Mouse (Mus musculus): Measurements from ENCODE around the gene Procr. TPM values are rescaled to one million over a fixed set of nuclear protein-coding genes. Genes with fewer than 3 reads are reported as not detected.
A peak's percentile ranks its signal among the peaks of the same experiment; 100 is the strongest.

The Procr gene
- total RNA-seq, 1 experiment = 8.0 TPM

- Histone ChIP-seq H3K9ac (ENCODE audit: insufficient read depth, low read depth, low read length, poor library complexity, severe bottlenecking) (no peak overlapping the region), H3K4me1 (ENCODE audit: control insufficient read depth in 2 of 2, insufficient read depth in 2 of 2, low read length in 2 of 2, poor library complexity in 1 of 2) (no peaks in the 10 kb centered on the region), H3K27ac (ENCODE audit: insufficient read depth, low read depth, low read length, poor library complexity, severe bottlenecking) (no peak overlapping the region), H3K36me3 (ENCODE audit: control insufficient read depth, insufficient read depth, low read length, poor library complexity, severe bottlenecking) (no peaks in the 10 kb centered on the region), H3K4me3 (ENCODE audit: insufficient read depth in 1 of 2, low read depth in 1 of 2, low read length in 2 of 2, poor library complexity in 1 of 2, severe bottlenecking in 1 of 2) (peak overlapping the region in 1 of 2 experiments; percentile 35; a peak in 1 of 4 replicates), H3K9me3 (ENCODE audit: control insufficient read depth, insufficient read depth, low read depth, low read length) (no peaks in the 10 kb centered on the region)
- no peak for DNase-seq (ENCODE audit: low read depth, low spot score)
- no peak for TF ChIP-seq ZC3H11A (IDR thresholded peaks at IDR 0.05; ENCODE audit: borderline replicate concordance, low read depth, low read length)
- TF ChIP-seq CHD2 (IDR thresholded peaks at IDR 0.05; ENCODE audit: low read depth, low read length) = no peak
- TF ChIP-seq MAFK (IDR thresholded peaks at IDR 0.05; ENCODE audit: insufficient read depth, low read depth, low read length) = no peak
- TF ChIP-seq HCFC1 (IDR thresholded peaks at IDR 0.05; ENCODE audit: borderline replicate concordance, insufficient read depth, low read length) = no peak
- no peak for TF ChIP-seq ZNF384 (IDR thresholded peaks at IDR 0.05; ENCODE audit: low read depth, low read length)
- in situ Hi-C loops (cut with MboI; ENCODE audit: low sequenced_read_pairs in 2 of 2, unreplicated experiment in 2 of 2) = no loop called here
Measured at GRCm38 (mm10) chr2:155792899-155793298, 42.0 kb downstream of the Procr start.

- in situ Hi-C loops (cut with MboI; ENCODE audit: low sequenced_read_pairs in 2 of 2, unreplicated experiment in 2 of 2) = no loop called here
- Histone ChIP-seq H3K9ac (ENCODE audit: insufficient read depth, low read depth, low read length, poor library complexity, severe bottlenecking) (no peak overlapping the region), H3K4me3 (ENCODE audit: insufficient read depth in 1 of 2, low read depth in 1 of 2, low read length in 2 of 2, poor library complexity in 1 of 2, severe bottlenecking in 1 of 2) (no peak overlapping the region), H3K36me3 (ENCODE audit: control insufficient read depth, insufficient read depth, low read length, poor library complexity, severe bottlenecking) (no peaks in the 10 kb centered on the region), H3K4me1 (ENCODE audit: control insufficient read depth in 2 of 2, insufficient read depth in 2 of 2, low read length in 2 of 2, poor library complexity in 1 of 2) (no peaks in the 10 kb centered on the region), H3K27ac (ENCODE audit: insufficient read depth, low read depth, low read length, poor library complexity, severe bottlenecking) (no peak overlapping the region), H3K9me3 (ENCODE audit: control insufficient read depth, insufficient read depth, low read depth, low read length) (no peaks in the 10 kb centered on the region)
- no peak for TF ChIP-seq ZNF384 (IDR thresholded peaks at IDR 0.05; ENCODE audit: low read depth, low read length)
- TF ChIP-seq ZC3H11A (IDR thresholded peaks at IDR 0.05; ENCODE audit: borderline replicate concordance, low read depth, low read length) = no peak
- TF ChIP-seq MAFK (IDR thresholded peaks at IDR 0.05; ENCODE audit: insufficient read depth, low read depth, low read length) = no peak
- no peak for TF ChIP-seq CHD2 (IDR thresholded peaks at IDR 0.05; ENCODE audit: low read depth, low read length)
- TF ChIP-seq HCFC1 (IDR thresholded peaks at IDR 0.05; ENCODE audit: borderline replicate concordance, insufficient read depth, low read length) = no peak
- no peak for DNase-seq (ENCODE audit: low read depth, low spot score)
Measured at GRCm38 (mm10) chr2:155794674-155795445, 43.9 kb downstream of the Procr start.

GRCm38 (mm10) chr2:155798613-155799012 is 47.7 kb downstream of the Procr start:
- Histone ChIP-seq H3K4me3 (ENCODE audit: insufficient read depth in 1 of 2, low read depth in 1 of 2, low read length in 2 of 2, poor library complexity in 1 of 2, severe bottlenecking in 1 of 2) (no peak overlapping the region), H3K4me1 (ENCODE audit: control insufficient read depth in 2 of 2, insufficient read depth in 2 of 2, low read length in 2 of 2, poor library complexity in 1 of 2) (no peaks in the 10 kb centered on the region), H3K36me3 (ENCODE audit: control insufficient read depth, insufficient read depth, low read length, poor library complexity, severe bottlenecking) (no peaks in the 10 kb centered on the region), H3K9ac (ENCODE audit: insufficient read depth, low read depth, low read length, poor library complexity, severe bottlenecking) (no peak overlapping the region), H3K27ac (ENCODE audit: insufficient read depth, low read depth, low read length, poor library complexity, severe bottlenecking) (no peak overlapping the region), H3K9me3 (ENCODE audit: control insufficient read depth, insufficient read depth, low read depth, low read length) (no peaks in the 10 kb centered on the region)
- in situ Hi-C loops (cut with MboI; ENCODE audit: low sequenced_read_pairs in 2 of 2, unreplicated experiment in 2 of 2) = no loop called here
- no peak for TF ChIP-seq HCFC1 (IDR thresholded peaks at IDR 0.05; ENCODE audit: borderline replicate concordance, insufficient read depth, low read length)
- TF ChIP-seq ZNF384 (IDR thresholded peaks at IDR 0.05; ENCODE audit: low read depth, low read length) = no peak
- no peak for TF ChIP-seq ZC3H11A (IDR thresholded peaks at IDR 0.05; ENCODE audit: borderline replicate concordance, low read depth, low read length)
- TF ChIP-seq CHD2 (IDR thresholded peaks at IDR 0.05; ENCODE audit: low read depth, low read length) = no peak
- TF ChIP-seq MAFK (IDR thresholded peaks at IDR 0.05; ENCODE audit: insufficient read depth, low read depth, low read length) = no peak
- DNase-seq (ENCODE audit: low read depth, low spot score) = no peak

GRCm38 (mm10) chr2:155802761-155803160 is 51.8 kb downstream of the Procr start:
- no peak overlapping the region for H3K27ac ChIP-seq (ENCODE audit: insufficient read depth, low read depth, low read length, poor library complexity, severe bottlenecking)
- H3K9ac ChIP-seq (ENCODE audit: insufficient read depth, low read depth, low read length, poor library complexity, severe bottlenecking) = no peak overlapping the region
- in situ Hi-C loops (cut with MboI; ENCODE audit: low sequenced_read_pairs in 2 of 2, unreplicated experiment in 2 of 2) = no loop called here
- H3K36me3 ChIP-seq (ENCODE audit: control insufficient read depth, insufficient read depth, low read length, poor library complexity, severe bottlenecking) = no peaks in the 10 kb centered on the region
- no peak for TF ChIP-seq ZNF384 (IDR thresholded peaks at IDR 0.05; ENCODE audit: low read depth, low read length)
- no peak for TF ChIP-seq MAFK (IDR thresholded peaks at IDR 0.05; ENCODE audit: insufficient read depth, low read depth, low read length)
- no peak for TF ChIP-seq HCFC1 (IDR thresholded peaks at IDR 0.05; ENCODE audit: borderline replicate concordance, insufficient read depth, low read length)
- TF ChIP-seq CHD2 (IDR thresholded peaks at IDR 0.05; ENCODE audit: low read depth, low read length) = no peak
- no peak for TF ChIP-seq ZC3H11A (IDR thresholded peaks at IDR 0.05; ENCODE audit: borderline replicate concordance, low read depth, low read length)
- no peak overlapping the region for H3K4me3 ChIP-seq (ENCODE audit: insufficient read depth in 1 of 2, low read depth in 1 of 2, low read length in 2 of 2, poor library complexity in 1 of 2, severe bottlenecking in 1 of 2)
- DNase-seq (ENCODE audit: low read depth, low spot score) = peak; percentile 63
- no peaks in the 10 kb centered on the region for H3K4me1 ChIP-seq (ENCODE audit: control insufficient read depth in 2 of 2, insufficient read depth in 2 of 2, low read length in 2 of 2, poor library complexity in 1 of 2)
- H3K9me3 ChIP-seq (ENCODE audit: control insufficient read depth, insufficient read depth, low read depth, low read length) = no peaks in the 10 kb centered on the region
